Mouse (Mus musculus) forelimb bud, embryonic 11.5 days (tissue): ENCODE data around the gene Treml2.
"Not testable (repeated sequence)": the region's sequence is repeated elsewhere in the genome, so short reads cannot be mapped to it uniquely, and the experiment has no call there.

Source experiments
- DNase-seq: peaks from one replicate; pipeline ENCODE4 v3.0.0-alpha.2; 2012; ENCODE audit warnings: low read depth, low spot score

Gene Treml2

GRCm38 (mm10) chr17:48347287-48347686 lies 48.0 kb downstream of the Treml2 start:
- no peak for DNase-seq

GRCm38 (mm10) chr17:48350681-48351193 lies 51.4 kb downstream of the Treml2 start:
- no peak for DNase-seq

- not testable (repeated sequence) for DNase-seq
Measured at GRCm38 (mm10) chr17:48352976-48353375, 53.7 kb downstream of the Treml2 start.

- DNase-seq: no peak
Measured at GRCm38 (mm10) chr17:48355822-48356221, 56.5 kb downstream of the Treml2 start.

GRCm38 (mm10) chr17:48357892-48358291 lies 58.6 kb downstream of the Treml2 start:
- no peak for DNase-seq

- no peak for DNase-seq
Measured at GRCm38 (mm10) chr17:48359616-48360015, 60.3 kb downstream of the Treml2 start, which contains the start of gene Treml1. Treml1 (plus strand) TSS chr17:48359916.

- no peak for DNase-seq
Measured at GRCm38 (mm10) chr17:48360462-48360861, 61.2 kb downstream of the Treml2 start.
